Mouse (Mus musculus) heart, postnatal 36 days (tissue): ENCODE data around the gene Cebpa. TPM values are rescaled to one million over a fixed set of nuclear protein-coding genes. Genes with fewer than 3 reads are reported as not detected.
A peak's percentile ranks its signal among the peaks of the same experiment; 100 is the strongest.

Experiments
- DNase-seq, 2 experiments: peaks; one replicate each; pipeline ENCODE4 v3.0.0; 2021 to 2022
- intact Hi-C: fragments of 180-260 bp; cut with DNase I; formaldehyde crosslinking; loops from one replicate; pipeline ENCODE4 v1.15.1; 2025
- microRNA-seq, 2 experiments: library from miRNA; unstranded; fragments of <30 nt; microRNA quantifications; one replicate each; pipeline ENCODE4 v1.2.0; 2021; ENCODE audit warnings: borderline number of aligned reads in 2 of 2
- total RNA-seq, 2 experiments: library from RNA; stranded (reverse); gene quantifications; 2 replicates each; pipeline ENCODE4 v1.2.3; 2021

Gene Cebpa
- total RNA-seq, 2 experiments from 2014 or later: 4.5 to 9.4 TPM

DNA sequence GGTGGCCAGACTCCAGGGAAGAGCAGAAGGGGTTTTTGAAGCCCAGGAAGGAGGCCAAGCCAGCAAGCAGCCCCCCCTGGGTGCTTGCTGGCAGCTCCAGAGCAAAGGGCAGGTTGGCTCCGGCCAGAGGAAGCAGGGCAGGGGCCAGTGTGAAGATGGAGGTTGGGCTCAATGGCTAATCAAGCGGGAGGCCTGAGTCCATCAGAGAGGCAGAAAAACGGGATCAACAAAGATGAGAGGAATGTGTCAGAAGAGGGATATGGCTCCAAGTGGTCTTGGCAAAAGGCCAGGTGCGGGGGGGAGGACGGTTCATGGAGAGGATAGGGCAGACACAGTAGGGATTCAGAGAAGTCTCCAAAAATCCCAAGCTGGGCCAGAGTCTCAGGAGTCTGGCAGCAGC lies 22.4 kb downstream of the Cebpa start:
- DNase-seq: no peak

DNA sequence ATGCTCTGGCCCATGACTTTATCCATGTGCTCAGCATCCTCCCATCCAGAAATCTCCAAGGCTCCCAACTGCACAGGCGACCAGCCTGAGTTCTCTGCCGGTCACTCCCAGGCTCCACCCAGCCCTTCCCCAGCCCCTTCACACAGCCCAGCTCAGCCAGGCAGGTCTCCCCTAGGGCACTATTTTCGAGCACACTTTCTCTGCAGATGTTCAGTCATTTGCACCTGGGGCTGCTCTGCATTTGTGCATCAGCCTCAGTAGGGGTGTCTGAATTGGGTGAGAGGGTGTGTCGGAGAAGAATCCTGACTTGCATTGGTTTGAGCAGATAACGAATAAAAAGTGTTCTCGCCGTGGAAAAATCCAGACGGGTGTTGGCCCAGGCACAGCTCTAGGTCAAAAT lies 23.4 kb downstream of the Cebpa start:
- intact Hi-C loops: no loop called here
- DNase-seq: no peak

More for the DNA sequence above, 22.4 kb downstream of the Cebpa start:
- intact Hi-C loops: no loop called here

GRCm38 (mm10) chr7:35143864-35144618 lies 24.9 kb downstream of the Cebpa start:
- no peak for DNase-seq
- intact Hi-C loops: no loop called here

DNA sequence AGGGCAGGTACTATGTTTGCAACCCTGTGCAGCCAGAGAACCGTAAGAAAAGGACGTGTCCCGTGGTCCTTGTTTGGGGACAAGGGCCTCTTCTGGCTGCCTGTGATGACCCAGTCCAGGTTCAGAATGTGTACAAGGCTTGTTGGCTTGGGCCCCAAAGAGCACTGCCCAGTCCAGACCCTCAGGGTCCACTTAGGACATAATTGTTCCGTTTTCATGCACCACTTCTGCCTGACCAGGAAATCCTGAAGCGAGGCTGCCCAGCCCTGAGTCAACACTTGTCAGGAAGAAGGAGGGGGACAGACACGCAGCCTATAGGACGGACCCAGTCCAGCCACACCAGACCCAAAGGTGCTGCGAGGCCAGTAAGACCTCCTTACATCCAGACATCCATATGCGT lies 26.0 kb downstream of the Cebpa start:
- intact Hi-C loops: no loop called here
- DNase-seq: no peak

DNA sequence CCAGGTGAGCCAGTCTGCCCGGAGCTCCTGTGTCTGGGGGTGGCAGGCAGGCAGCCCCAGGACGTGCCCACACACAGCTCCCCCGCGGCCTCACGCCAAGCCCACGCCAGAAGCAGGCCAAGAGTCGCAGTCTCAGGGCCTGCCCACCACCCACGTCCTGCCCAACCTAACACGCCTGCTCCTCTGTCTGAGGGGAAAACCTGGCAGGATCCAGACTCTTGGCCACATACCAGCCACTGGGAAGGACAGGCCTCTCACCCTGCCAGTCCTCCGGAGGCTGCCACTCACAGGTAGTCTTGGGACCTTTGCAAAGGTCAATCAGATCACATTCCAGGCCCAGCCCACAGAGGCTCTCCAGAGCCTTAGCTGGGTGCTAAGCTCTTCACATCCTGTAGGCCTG lies 27.2 kb downstream of the Cebpa start:
- DNase-seq: no peak
- intact Hi-C loops: no loop called here

DNA sequence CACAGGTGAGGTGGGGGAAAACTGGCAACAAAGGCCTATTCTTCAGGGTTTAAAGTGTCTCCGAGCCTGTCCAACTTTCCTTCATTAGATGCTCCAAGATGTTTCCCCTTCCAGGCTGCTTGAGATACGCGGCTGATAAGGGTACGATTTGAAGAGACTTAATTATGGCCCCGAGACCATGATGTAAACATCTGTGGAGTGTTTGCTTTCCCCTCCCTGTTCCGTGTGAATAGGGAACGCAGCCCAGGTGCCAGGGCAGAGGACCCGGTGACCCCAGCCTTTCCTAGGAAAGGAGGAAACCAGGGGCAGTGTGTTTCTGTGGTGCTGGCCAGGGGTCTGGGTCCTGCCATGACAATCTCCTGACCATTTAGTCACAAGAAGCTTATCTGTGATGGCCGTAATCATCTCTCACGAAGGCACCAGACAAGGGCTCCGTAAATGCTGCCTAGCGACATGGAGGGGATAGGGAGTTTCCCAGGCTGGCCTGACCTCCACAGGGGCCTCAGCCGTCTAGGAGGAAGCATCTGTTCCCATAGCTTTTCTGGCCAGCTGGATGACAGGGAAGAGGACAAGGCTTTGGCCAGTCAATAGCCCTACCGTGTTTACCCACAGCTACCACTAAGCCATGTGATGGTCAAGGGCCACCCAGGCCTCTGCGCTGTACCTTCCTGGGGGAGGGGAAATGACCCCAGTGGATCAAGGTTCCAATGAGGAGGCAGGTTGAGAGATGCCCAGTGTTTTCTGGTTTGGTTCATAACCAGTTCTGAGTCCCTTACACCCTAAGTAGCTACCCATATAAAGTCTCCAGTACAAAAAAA lies 30.7 kb downstream of the Cebpa start:
- DNase-seq: no peak
- intact Hi-C loops: no loop called here

- intact Hi-C loops: no loop called here
- DNase-seq: no peak
These were observed 31.8 kb downstream of the Cebpa start for GRCm38 (mm10) chr7:35150860-35151259.

DNA sequence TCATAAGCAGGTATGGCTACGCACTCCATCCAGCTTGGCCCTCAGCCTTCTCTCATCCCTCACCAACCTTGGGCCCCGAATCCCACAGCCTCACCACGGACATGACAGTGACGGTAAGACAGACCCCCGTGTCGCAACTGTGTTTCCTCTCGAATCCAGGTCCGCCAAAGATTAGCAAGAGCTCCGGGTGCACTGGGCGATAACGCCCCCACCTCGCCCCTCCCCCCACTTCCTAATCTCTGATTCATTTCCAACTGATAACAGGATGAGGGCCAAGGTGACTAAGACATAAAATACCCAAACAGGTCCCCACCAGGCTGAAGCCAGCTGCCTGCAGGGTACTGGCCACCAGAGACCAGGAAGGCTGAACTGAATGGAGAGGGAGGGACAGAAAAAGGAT lies 35.4 kb downstream of the Cebpa start:
- intact Hi-C loops: no loop called here
- DNase-seq: no peak

- DNase-seq: no peak
- intact Hi-C loops: no loop called here
These were observed 37.7 kb downstream of the Cebpa start for GRCm38 (mm10) chr7:35156561-35157477.

- no peak for DNase-seq
- intact Hi-C loops: no loop called here
These were observed 38.4 kb downstream of the Cebpa start for GRCm38 (mm10) chr7:35157512-35157911.

- no peak for DNase-seq
These were observed 43.4 kb downstream of the Cebpa start for GRCm38 (mm10) chr7:35162443-35162842.

DNA sequence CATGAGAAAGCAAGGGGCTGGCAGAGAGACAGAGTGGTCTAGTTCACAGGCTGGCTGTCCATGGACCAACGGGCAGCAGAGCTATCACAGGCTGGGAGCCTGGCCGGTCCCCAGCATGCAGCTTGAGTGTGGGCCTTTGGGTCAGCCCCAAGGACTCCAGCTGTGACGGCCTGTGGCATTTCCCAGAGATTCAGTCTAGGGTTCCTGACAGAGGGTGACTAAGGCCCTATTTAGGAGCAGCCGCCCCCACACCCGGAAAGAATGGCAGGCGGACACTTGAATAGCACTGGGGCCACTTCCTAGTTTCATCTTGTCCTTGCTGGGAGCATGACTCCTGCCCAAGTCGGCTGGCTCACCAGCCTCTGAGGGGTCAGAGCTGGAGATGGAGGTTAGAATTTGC lies 44.5 kb downstream of the Cebpa start:
- intact Hi-C loops: no loop called here
- no peak for DNase-seq

More at GRCm38 (mm10) chr7:35162443-35162842, 43.4 kb downstream of the Cebpa start:
- intact Hi-C loops: no loop called here

DNA sequence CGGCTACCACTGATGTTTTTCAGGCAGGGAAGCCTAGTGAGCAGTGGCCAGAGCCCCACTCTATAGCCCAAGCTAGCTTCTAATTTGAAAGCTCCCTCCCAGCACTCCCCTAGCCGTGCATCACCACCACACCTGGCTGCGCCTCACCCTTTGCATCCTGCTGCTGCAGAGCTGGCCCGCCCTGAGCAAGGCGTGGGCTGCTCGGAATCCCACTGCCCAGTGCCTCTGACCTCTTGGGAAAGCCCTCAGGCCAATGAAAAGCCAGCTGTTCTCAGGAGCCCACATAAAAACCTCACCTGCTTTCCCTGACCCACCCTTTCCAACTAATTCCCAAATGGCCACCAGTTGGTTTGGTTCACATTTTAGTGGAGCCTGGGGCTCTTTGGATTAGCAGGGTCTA lies 45.0 kb downstream of the Cebpa start:
- no peak for DNase-seq
- intact Hi-C loops: no loop called here

GRCm38 (mm10) chr7:35166988-35167387 lies 47.9 kb downstream of the Cebpa start:
- intact Hi-C loops: no loop called here

DNA sequence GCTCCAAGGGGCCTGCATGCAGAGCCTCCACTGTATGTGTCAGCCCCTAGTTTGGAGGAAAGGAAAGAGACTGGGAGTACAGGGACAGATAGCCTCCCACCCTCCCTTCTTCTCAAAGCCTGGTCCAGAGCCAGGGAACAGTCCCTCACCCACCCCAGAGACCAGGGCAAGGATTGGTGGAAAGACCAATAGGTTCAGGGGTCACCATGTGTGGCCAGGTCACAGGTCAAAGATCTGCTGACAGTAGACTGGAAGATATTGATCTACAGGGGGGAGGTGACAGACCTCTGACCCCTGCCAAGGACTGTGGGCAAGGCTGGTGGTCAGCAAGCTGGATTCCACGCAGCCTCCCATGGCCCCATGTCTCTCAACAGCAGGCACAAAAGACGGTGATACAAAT lies 48.8 kb downstream of the Cebpa start:
- intact Hi-C loops: no loop called here

More at GRCm38 (mm10) chr7:35166988-35167387, 47.9 kb downstream of the Cebpa start:
- no peak for DNase-seq

DNA sequence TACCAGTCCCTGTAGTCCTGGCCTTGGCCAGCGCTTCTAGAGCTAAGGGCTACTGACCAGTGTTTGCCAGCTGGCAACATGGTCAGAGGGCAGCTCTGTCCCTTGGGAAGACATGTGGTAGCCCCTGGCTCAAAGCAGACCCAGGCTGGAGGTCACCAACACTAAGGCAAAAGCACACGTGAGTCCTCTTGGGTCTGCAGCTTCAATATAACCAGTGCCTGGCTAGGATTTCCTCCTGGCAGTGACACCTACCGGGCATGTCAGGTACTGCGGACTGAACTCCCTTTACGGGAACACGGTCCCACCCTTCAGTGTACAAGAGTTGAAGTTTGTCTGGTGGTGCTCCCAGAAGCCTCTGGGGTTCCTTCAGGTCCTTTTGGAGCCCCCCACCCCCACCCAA lies 50.2 kb downstream of the Cebpa start:
- DNase-seq: peak; percentile 88 to 95
- intact Hi-C loops: loop anchor here (1.0 kb wide), 3 partner anchors 49 to 493 kb away; no protein-coding TSS in a partner anchor

More for the DNA sequence above, 48.8 kb downstream of the Cebpa start:
- DNase-seq: no peak

Small RNAs within 50 kb of the gene (microRNA-seq; reads per million reads assigned to microRNA genes)
- 0 reads per million in 2 experiments for gene Gm25033

Other genes starting within 250 kb of the Cebpa start
- gene Pepd, start 206.9 kb upstream of the Cebpa start, total RNA-seq: 10 to 100 TPM; 24.1 to 25.9 TPM
- gene Cebpg, start 62.7 kb upstream of the Cebpa start, total RNA-seq: 10 to 100 TPM; 21.5 to 24.6 TPM
- gene Slc7a10, start 67.1 kb downstream of the Cebpa start, total RNA-seq: 1 to 10 TPM in 1 of 2 experiments, under 1 TPM in 1; 0.19 to 1.0 TPM
- 1 to 10 TPM; 8.2 to 9.5 TPM for gene Lrp3, start 96.2 kb downstream of the Cebpa start, total RNA-seq
- 10 to 100 TPM; 10.9 to 15.4 TPM for gene Gpatch1, start 199.1 kb downstream of the Cebpa start, total RNA-seq
- gene Rhpn2, start 214.9 kb downstream of the Cebpa start, total RNA-seq: 1 to 10 TPM; 4.5 to 6.1 TPM